Mouse (Mus musculus) liver, embryonic 15.5 days (tissue): ENCODE results near the gene Sema3f. TPM values are rescaled to one million over a fixed set of nuclear protein-coding genes. Genes with fewer than 3 reads are reported as not detected.

Experiments
- ATAC-seq: fragments of 200-750 bp; cut with Nextera tagmentation; 2 replicates; pipeline ENCODE4 v1.8.0; 2017; ENCODE audit warnings: moderate number of reproducible peaks, mild to moderate bottlenecking, moderate library complexity; ENCODE audit not compliant: insufficient read depth
- H3K27ac ChIP-seq: fragments of 300-500 bp; sonication (generic); replicated peaks from 2 replicates; pipeline ENCODE4 v1.5.1; 2015; ENCODE audit warnings: mild to moderate bottlenecking, inconsistent platforms
- H3K27me3 ChIP-seq: fragments of 300-500 bp; sonication (generic); 2 replicates; pipeline ENCODE4 v1.6.1; 2015; ENCODE audit warnings: mild to moderate bottlenecking, inconsistent platforms
- H3K36me3 ChIP-seq: fragments of 300-500 bp; sonication (generic); replicated peaks from 2 replicates; pipeline ENCODE4 v1.6.1; 2015; ENCODE audit warnings: moderate library complexity, mild to moderate bottlenecking, inconsistent platforms
- H3K4me1 ChIP-seq: fragments of 300-500 bp; sonication (generic); replicated peaks from 2 replicates; pipeline ENCODE4 v1.6.1; 2015; ENCODE audit warnings: inconsistent platforms
- H3K4me2 ChIP-seq: fragments of 300-500 bp; sonication (generic); 2 replicates; pipeline ENCODE4 v1.6.1; 2015; ENCODE audit warnings: moderate library complexity, mild to moderate bottlenecking, inconsistent platforms
- H3K4me3 ChIP-seq: fragments of 300-500 bp; sonication (generic); replicated peaks from 2 replicates; pipeline ENCODE4 v1.5.1; 2015; ENCODE audit warnings: mild to moderate bottlenecking, inconsistent platforms
- H3K9ac ChIP-seq: fragments of 300-500 bp; sonication (generic); 2 replicates; pipeline ENCODE4 v1.6.1; 2015; ENCODE audit warnings: moderate library complexity, mild to moderate bottlenecking, inconsistent platforms
- H3K9me3 ChIP-seq: fragments of 300-500 bp; sonication (generic); replicated peaks from 2 replicates; pipeline ENCODE4 v1.6.1; 2016; ENCODE audit warnings: inconsistent platforms
- WGBS: fragments of 180-500 bp; shearing (Covaris S2); methylation state at CpG from one replicate; pipeline ENCODE4 v1.1.7; 2015; ENCODE audit warnings: mixed read lengths; ENCODE audit not compliant: insufficient replicate concordance; 5-methylcytosine and 5-hydroxymethylcytosine counted together
- polyA plus RNA-seq: library from polyadenylated mRNA; unstranded; fragments of >200 nt; fragmentation: Nextera tagmentation; extraction: Ambion mirVana; gene quantifications from 2 replicates; pipeline ENCODE4 v1.2.1, GENCODE M21; 2015

Gene Sema3f
- polyA plus RNA-seq, 1 experiment from 2014 or later = 0.76 TPM

DNA sequence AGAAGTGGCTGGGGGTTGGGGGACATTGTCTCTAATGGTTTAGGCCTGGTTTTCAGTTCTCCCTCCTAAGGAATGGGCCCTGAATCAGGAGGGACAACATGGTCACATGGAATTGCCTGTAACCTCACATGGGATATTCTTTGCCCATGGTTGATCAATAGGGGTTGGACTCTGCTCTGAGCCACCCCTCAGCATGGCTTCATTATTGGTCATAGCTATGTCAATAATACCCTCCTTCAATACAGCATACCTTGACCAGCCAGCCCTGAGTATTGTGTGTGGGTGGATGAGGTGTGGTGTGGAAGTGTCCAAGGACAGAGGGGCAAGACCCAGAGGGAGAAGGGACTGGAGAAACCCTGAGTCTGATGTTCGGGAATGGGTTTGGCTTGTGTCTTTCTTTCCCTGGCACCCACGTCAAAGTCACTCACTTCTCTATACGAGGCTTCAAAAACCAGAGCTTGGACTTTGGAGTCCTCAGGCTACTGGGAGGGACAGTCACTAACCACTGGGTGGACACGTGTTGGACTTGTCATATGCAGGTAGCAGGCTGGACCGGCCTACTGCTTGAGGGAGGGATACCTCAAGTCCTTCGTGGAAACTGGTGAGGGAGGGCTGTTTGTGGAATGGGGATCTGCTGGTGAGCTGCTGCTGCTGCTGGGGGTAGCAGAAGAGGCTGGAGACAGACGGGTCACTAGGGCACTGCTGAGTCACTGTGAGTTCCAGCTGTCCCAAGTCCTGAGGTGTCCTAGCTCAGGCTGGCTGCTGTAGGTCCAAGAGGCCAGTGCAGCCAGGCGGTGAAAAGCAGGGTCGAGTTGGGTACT lies 35.5 kb downstream of the Sema3f start:
- Histone ChIP-seq H3K9ac (no peak overlapping the region), H3K27ac (peak overlapping the region; percentile 56), H3K36me3 (no peaks in the 10 kb centered on the region), H3K4me2 (no peak overlapping the region), H3K9me3 (no peaks in the 10 kb centered on the region), H3K4me3 (no peak overlapping the region), H3K27me3 (peaks cover 77% of the 10 kb centered on the region), H3K4me1 (peaks cover 26% of the 10 kb centered on the region)
- peak; percentile 84 for ATAC-seq
- 50% methylated on average over 9 of the region's 9 CpGs for WGBS

- peaks cover 22% of the 10 kb centered on the region for H3K4me1 ChIP-seq
- H3K36me3 ChIP-seq = no peaks in the 10 kb centered on the region
- no peak overlapping the region for H3K4me2 ChIP-seq
- 63% methylated on average over 5 of the region's 5 CpGs for WGBS
- no peak overlapping the region for H3K27ac ChIP-seq
- no peak overlapping the region for H3K4me3 ChIP-seq
- peaks cover 79% of the 10 kb centered on the region for H3K27me3 ChIP-seq
- no peaks in the 10 kb centered on the region for H3K9me3 ChIP-seq
- no peak overlapping the region for H3K9ac ChIP-seq
- no peak for ATAC-seq
These were observed 40.0 kb downstream of the Sema3f start for GRCm38 (mm10) chr9:107670259-107670658.

GRCm38 (mm10) chr9:107669480-107669945 lies 40.8 kb downstream of the Sema3f start, which contains the start of gene Slc38a3:
TSS of gene Slc38a3 (minus strand) at chr9:107669530.
- 0 out of 2 replicates have a peak within 1 kb of the TSS, but pooled peaks have one; percentile 45 for H3K27ac ChIP-seq
- 62% methylated on average over 9 of the region's 9 CpGs for WGBS
- H3K4me3 ChIP-seq = no peak within 1 kb of the TSS
- H3K4me2 ChIP-seq = no peak within 1 kb of the TSS
- H3K4me1 ChIP-seq = peaks cover 22% of the 10 kb centered on the region
- no peak for ATAC-seq
- H3K9ac ChIP-seq = no peak within 1 kb of the TSS
- no peaks in the 10 kb centered on the region for H3K9me3 ChIP-seq
- H3K36me3 ChIP-seq = no peaks in the 10 kb centered on the region
- H3K27me3 ChIP-seq = peaks cover 79% of the 10 kb centered on the region

DNA sequence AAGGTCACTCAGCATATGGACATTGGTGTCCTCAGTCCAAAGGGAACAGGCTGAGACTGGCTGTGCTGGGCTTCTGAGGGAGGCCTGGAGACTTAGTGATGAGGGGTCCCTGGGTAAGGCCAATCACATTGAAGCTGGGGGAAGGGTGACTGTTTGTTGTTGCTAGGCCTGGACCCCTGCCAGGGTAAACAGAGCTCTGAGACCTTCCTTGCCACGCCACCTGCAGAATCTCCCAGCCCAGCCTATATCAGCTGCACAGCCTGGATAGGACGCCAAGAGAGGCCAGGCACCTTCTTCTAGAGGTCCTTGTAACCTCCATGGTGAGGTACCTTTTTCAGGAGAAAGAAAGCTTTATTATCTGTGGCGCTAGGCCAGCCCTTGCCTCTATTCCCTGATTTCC lies 41.4 kb downstream of the Sema3f start:
- Histone ChIP-seq H3K4me3 (no peak overlapping the region), H3K27ac (no peak overlapping the region), H3K4me1 (peaks cover 19% of the 10 kb centered on the region), H3K9me3 (no peaks in the 10 kb centered on the region), H3K36me3 (no peaks in the 10 kb centered on the region), H3K4me2 (no peak overlapping the region), H3K9ac (no peak overlapping the region), H3K27me3 (peaks cover 77% of the 10 kb centered on the region)
- ATAC-seq = no peak
- 59% methylated on average over 3 of the region's 3 CpGs for WGBS

DNA sequence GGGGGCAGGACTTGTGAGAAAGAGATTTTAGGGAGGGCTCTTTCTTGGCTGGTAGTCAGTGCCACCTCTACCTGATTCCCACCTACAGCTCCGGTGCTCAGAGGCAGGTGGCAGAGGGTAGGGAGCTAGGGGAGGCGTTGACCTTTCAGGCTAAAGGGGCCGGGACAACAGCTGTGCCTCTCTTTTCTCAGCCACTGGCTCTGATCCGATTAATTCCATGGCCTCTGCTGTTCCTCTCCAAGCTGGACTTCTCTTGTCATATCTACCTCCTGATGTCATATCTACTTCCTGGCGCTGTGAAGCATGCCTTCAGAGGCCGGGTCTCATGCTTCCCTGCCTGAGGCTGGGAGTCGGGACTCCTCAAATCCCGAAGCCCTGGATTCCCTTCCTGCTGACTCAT lies 42.3 kb downstream of the Sema3f start:
- H3K27me3 ChIP-seq = peaks cover 81% of the 10 kb centered on the region
- peak overlapping the region; percentile 56 for H3K4me2 ChIP-seq
- H3K9ac ChIP-seq = no peak overlapping the region
- no peaks in the 10 kb centered on the region for H3K36me3 ChIP-seq
- WGBS = 34% methylated on average over 8 of the region's 8 CpGs
- no peaks in the 10 kb centered on the region for H3K9me3 ChIP-seq
- peaks cover 18% of the 10 kb centered on the region for H3K4me1 ChIP-seq
- H3K4me3 ChIP-seq = no peak overlapping the region
- peak overlapping the region; percentile 45 for H3K27ac ChIP-seq
- no peak for ATAC-seq

- Histone ChIP-seq H3K4me2 (peak overlapping the region; percentile 56), H3K27me3 (peaks cover 84% of the 10 kb centered on the region), H3K36me3 (no peaks in the 10 kb centered on the region), H3K27ac (peak overlapping the region; percentile 45; the same call in 1 of the 2 replicates), H3K4me1 (peaks cover 18% of the 10 kb centered on the region), H3K9ac (peak overlapping the region; percentile 45; the same call in 1 of the 2 replicates), H3K9me3 (no peaks in the 10 kb centered on the region), H3K4me3 (peak overlapping the region; percentile 51)
- ATAC-seq = peak; percentile 80
- WGBS = 2% methylated on average over 24 of the region's 24 CpGs
These were observed 43.1 kb downstream of the Sema3f start for GRCm38 (mm10) chr9:107667219-107667618.

DNA sequence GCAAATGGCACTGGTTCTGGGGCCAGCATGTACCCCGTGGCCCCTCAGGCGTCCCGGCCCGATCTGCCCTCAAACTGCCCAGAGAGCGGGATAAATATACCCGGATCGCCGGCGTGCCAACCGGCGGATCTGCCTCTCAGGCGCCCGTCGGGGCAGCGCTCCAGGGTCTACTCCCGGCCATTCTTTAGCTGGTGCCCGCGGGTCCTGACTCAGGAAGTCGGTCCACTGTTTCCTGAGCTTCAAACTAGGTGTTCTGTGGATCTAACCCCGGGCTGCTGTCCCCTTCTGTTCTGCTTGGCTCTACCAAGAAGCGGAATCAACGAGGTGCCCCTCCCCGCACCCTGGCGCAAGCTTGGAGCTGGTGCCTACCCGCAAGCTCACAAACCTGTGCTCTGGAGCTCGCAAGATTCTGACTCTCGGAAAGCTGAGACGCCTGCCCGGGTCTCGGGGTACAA lies 43.5 kb downstream of the Sema3f start:
- Histone ChIP-seq H3K27ac (0 out of 2 replicates have a peak overlapping the region, but pooled peaks have one; percentile 38), H3K4me1 (peaks cover 18% of the 10 kb centered on the region), H3K36me3 (no peaks in the 10 kb centered on the region), H3K4me2 (peak overlapping the region; percentile 56), H3K9me3 (no peaks in the 10 kb centered on the region), H3K9ac (peak overlapping the region; percentile 45), H3K27me3 (peaks cover 84% of the 10 kb centered on the region), H3K4me3 (peak overlapping the region; percentile 51)
- ATAC-seq = 0 out of 2 replicates have a peak, but pooled peaks have one; percentile 3
- WGBS = under 1% methylated on average over 30 of the region's 30 CpGs

DNA sequence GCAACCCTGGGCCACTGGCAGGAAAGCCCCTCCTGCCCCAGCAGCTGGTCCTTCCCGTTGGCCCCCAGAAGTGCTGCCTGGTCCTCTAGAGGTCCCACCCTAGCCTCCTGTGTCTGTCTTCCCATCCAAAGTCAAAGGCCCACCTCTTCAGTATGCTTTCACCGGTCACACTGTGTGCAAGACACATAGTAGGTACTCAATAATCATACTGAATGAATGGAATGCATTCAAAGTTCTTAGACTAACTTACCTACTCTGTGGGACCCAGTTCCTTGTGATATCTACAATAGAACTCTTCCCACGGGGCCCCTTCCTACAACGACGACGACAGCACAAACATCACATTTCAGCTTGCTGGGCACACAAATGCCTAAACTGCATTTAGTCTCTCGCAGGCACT lies 45.0 kb downstream of the Sema3f start:
- Histone ChIP-seq H3K9me3 (no peaks in the 10 kb centered on the region), H3K27me3 (peaks cover 72% of the 10 kb centered on the region), H3K4me3 (peak overlapping the region; percentile 51; the same call in 1 of the 2 replicates), H3K4me1 (peaks cover 18% of the 10 kb centered on the region), H3K36me3 (no peaks in the 10 kb centered on the region), H3K4me2 (peak overlapping the region; percentile 56), H3K27ac (no peak overlapping the region), H3K9ac (no peak overlapping the region)
- 56% methylated on average over 7 of the region's 7 CpGs for WGBS
- no peak for ATAC-seq

DNA sequence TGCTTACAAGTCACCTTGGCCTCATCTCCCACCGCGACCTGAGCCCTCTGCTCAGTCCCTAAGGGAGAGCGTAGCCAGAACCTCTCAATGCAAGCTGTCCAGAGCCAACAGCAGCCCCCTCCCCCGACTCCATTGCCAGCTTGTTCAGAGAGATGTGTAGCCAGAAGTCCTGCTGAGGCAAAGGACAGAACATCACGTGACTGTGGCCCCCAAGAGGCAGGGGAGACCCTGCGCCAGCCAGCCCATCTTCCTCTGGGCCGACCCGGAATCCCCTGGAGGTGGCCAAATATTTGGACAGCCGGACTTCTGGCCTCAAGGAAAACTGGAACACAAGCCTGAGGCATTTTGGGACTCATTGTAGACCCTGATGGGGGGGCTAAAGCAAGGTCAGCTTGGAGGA lies 46.8 kb downstream of the Sema3f start:
- no peaks in the 10 kb centered on the region for H3K36me3 ChIP-seq
- peaks cover 54% of the 10 kb centered on the region for H3K27me3 ChIP-seq
- WGBS = 59% methylated on average over 9 of the region's 9 CpGs
- no peak overlapping the region for H3K4me3 ChIP-seq
- H3K9me3 ChIP-seq = no peaks in the 10 kb centered on the region
- peaks cover 12% of the 10 kb centered on the region for H3K4me1 ChIP-seq
- H3K4me2 ChIP-seq = no peak overlapping the region
- no peak overlapping the region for H3K9ac ChIP-seq
- no peak overlapping the region for H3K27ac ChIP-seq
- no peak for ATAC-seq

GRCm38 (mm10) chr9:107662342-107662741 lies 47.9 kb downstream of the Sema3f start:
- Histone ChIP-seq H3K9ac (no peak overlapping the region), H3K4me3 (no peak overlapping the region), H3K27me3 (peaks cover 47% of the 10 kb centered on the region), H3K4me1 (peaks cover 3% of the 10 kb centered on the region; the same call in 1 of the 2 replicates), H3K9me3 (no peaks in the 10 kb centered on the region), H3K27ac (no peak overlapping the region), H3K4me2 (no peak overlapping the region), H3K36me3 (0 out of 2 replicates have a peak, but pooled peaks cover 2% of the 10 kb centered on the region)
- ATAC-seq = no peak
- WGBS = 61% methylated on average over 8 of the region's 8 CpGs

- 57% methylated on average over 3 of the region's 3 CpGs for WGBS
These were observed 49.5 kb downstream of the Sema3f start for GRCm38 (mm10) chr9:107660777-107661176.

More at GRCm38 (mm10) chr9:107660777-107661176, 49.5 kb downstream of the Sema3f start:
- H3K4me3 ChIP-seq = no peak overlapping the region
- no peak overlapping the region for H3K4me2 ChIP-seq
- 0 out of 2 replicates have a peak, but pooled peaks cover 5% of the 10 kb centered on the region for H3K36me3 ChIP-seq
- no peak for ATAC-seq
- no peaks in the 10 kb centered on the region for H3K9me3 ChIP-seq
- H3K4me1 ChIP-seq = peaks cover 5% of the 10 kb centered on the region; the same call in 1 of the 2 replicates
- peaks cover 31% of the 10 kb centered on the region for H3K27me3 ChIP-seq
- H3K27ac ChIP-seq = no peak overlapping the region
- H3K9ac ChIP-seq = no peak overlapping the region
